Mouse (Mus musculus) testis, adult 2 months (tissue): ENCODE results near the gene Yif1b.

Experiments used
- CTCF ChIP-seq: fragments of 200-500 bp; IDR thresholded peaks from 2 replicates; pipeline ENCODE4 v1.5.1; 2012; ENCODE audit warnings: low read depth, mild to moderate bottlenecking, inconsistent platforms, low read length, moderate library complexity; ENCODE audit not compliant: control insufficient read depth, insufficient read depth, insufficient replicate concordance
- POLR2A ChIP-seq: fragments of 200-500 bp; IDR thresholded peaks from 2 replicates; pipeline ENCODE4 v1.6.1; 2012; ENCODE audit warnings: low read depth, mild to moderate bottlenecking, inconsistent platforms, low read length, moderate library complexity; ENCODE audit not compliant: control insufficient read depth

DNA sequence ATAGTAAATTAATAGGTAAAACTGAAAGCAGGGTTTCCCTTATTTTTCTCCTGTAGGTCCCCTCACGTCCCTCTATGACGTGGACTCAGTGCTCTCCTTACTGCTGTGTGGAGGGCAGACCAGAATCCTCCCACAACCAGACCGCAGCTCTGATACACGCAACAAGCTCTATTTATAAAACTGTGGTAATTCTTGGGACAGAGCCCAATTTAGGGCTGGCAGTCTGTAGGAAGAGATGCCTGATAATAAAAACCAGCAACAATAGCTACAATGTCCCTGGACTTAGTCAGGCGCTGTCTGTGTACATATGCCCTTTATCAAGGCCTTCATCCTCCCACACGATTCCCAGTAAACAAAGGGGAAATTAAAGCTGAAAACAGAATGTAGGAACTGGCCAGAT, 4.4 kb upstream of the Yif1b start:
- TF ChIP-seq POLR2A (no peak), CTCF (no peak)
